33 mouse cellular contexts compared by ENCODE assay signal in genomic region chr7:48870579-48871180, GRCm38 (mm10). TPM values are rescaled to one million over a fixed set of nuclear protein-coding genes. Genes with fewer than 3 reads are reported as not detected.
A peak's percentile ranks its signal among the peaks of the same experiment; 100 is the strongest.
DNase-seq lines count a peak whose midpoint lies in the region; ATAC-seq lines count a peak whose summit lies in the region.
"Had no signal": no experiment of that assay in that cellular context is flagged by ENCODE, and none has a peak within 500 bp of the region (broad histone marks: within the 10 kb centered on the region; RNA-seq: fewer than 3 reads in every experiment).

No protein-coding gene starts in this region.

- 0 out of 2 replicates have a peak, but pooled peaks have one; percentile 23 for ATAC-seq in kidney, embryonic 16.5 days (ENCODE audit: low FRiP score, low TSS enrichment)
- 0 out of 2 replicates have a peak, but pooled peaks have one; percentile 16 for ATAC-seq in liver, embryonic 16.5 days (ENCODE audit: low read depth)
- no peak for ATAC-seq in forebrain, embryonic 11.5 days (replicated peaks; ENCODE audit: low FRiP score)
- ATAC-seq: activated CD4-positive, CD25-positive, alpha-beta regulatory T cell, adult 4 months; forebrain, embryonic 13.5 days; forebrain, embryonic 16.5 days; hindbrain, embryonic 16.5 days; Patski had no signal

- H3K9me3 ChIP-seq in kidney, embryonic 16.5 days (ENCODE audit: low read length) = no peaks in the 10 kb centered on the region
- no peaks in the 10 kb centered on the region for H3K9me3 ChIP-seq in liver, embryonic 16.5 days (replicated peaks; ENCODE audit: control insufficient read depth, low read length)
- H3K9me3 ChIP-seq in forebrain, embryonic 11.5 days (ENCODE audit: control insufficient read depth, low read length) = no peaks in the 10 kb centered on the region
- H3K9me3 ChIP-seq: embryonic facial prominence, embryonic 10.5 days; embryonic facial prominence, embryonic 13.5 days; forebrain, embryonic 13.5 days; G1E; hindbrain, embryonic 10.5 days; hindbrain, embryonic 13.5 days had no signal

- H3K9ac ChIP-seq in kidney, embryonic 16.5 days (replicated peaks; ENCODE audit: low read length) = no peak overlapping the region
- no peak overlapping the region for H3K9ac ChIP-seq in liver, embryonic 16.5 days (ENCODE audit: low read depth, low read length)
- H3K9ac ChIP-seq in forebrain, embryonic 11.5 days (ENCODE audit: low read length) = no peak overlapping the region
- H3K9ac ChIP-seq: embryonic facial prominence, embryonic 13.5 days; forebrain, embryonic 13.5 days; hindbrain, embryonic 13.5 days had no signal

- H3K27ac ChIP-seq in kidney, embryonic 16.5 days (ENCODE audit: low read length) = no peak overlapping the region
- no peak overlapping the region for H3K27ac ChIP-seq in liver, embryonic 16.5 days (ENCODE audit: low read length)
- H3K27ac ChIP-seq in forebrain, embryonic 11.5 days (ENCODE audit: low read depth, low read length) = no peak overlapping the region
- H3K27ac ChIP-seq: embryonic facial prominence, embryonic 10.5 days; embryonic facial prominence, embryonic 13.5 days; forebrain, embryonic 13.5 days; hindbrain, embryonic 10.5 days; hindbrain, embryonic 13.5 days had no signal

- peaks cover 74% of the 10 kb centered on the region for H3K36me3 ChIP-seq in kidney, embryonic 16.5 days (ENCODE audit: insufficient read depth, low read length)
- peaks cover 98% of the 10 kb centered on the region for H3K36me3 ChIP-seq in liver, embryonic 16.5 days (ENCODE audit: control insufficient read depth, insufficient read depth)
- H3K36me3 ChIP-seq in forebrain, embryonic 11.5 days (ENCODE audit: control insufficient read depth, insufficient read depth, low read length) = peaks cover 16% of the 10 kb centered on the region; the same call in 1 of the 2 replicates

- 96% methylated on average over 21 of the region's 21 CpGs for WGBS in kidney, embryonic 16.5 days
- WGBS in liver, embryonic 16.5 days (ENCODE audit: insufficient replicate concordance) = 93% methylated on average over 21 of the region's 21 CpGs
- 94% methylated on average over 21 of the region's 21 CpGs for WGBS in forebrain, embryonic 11.5 days

- H3K4me1 ChIP-seq in kidney, embryonic 16.5 days (ENCODE audit: insufficient read depth, low read length) = no peaks in the 10 kb centered on the region
- H3K4me1 ChIP-seq in liver, embryonic 16.5 days (ENCODE audit: control insufficient read depth, low read depth, low read length) = no peaks in the 10 kb centered on the region; the same call in 1 of the 2 replicates
- no peaks in the 10 kb centered on the region for H3K4me1 ChIP-seq in forebrain, embryonic 11.5 days (replicated peaks; ENCODE audit: control insufficient read depth, insufficient read depth, low read length)
- H3K4me1 ChIP-seq: embryonic facial prominence, embryonic 10.5 days; embryonic facial prominence, embryonic 13.5 days; forebrain, embryonic 13.5 days; hindbrain, embryonic 10.5 days; hindbrain, embryonic 13.5 days had no signal

- H3K4me3 ChIP-seq in kidney, embryonic 16.5 days (ENCODE audit: low read length) = no peak overlapping the region
- no peak overlapping the region for H3K4me3 ChIP-seq in liver, embryonic 16.5 days (ENCODE audit: low read depth, low read length)
- no peak overlapping the region for H3K4me3 ChIP-seq in forebrain, embryonic 11.5 days (ENCODE audit: low read depth, low read length)
- H3K4me3 ChIP-seq: embryonic facial prominence, embryonic 10.5 days; embryonic facial prominence, embryonic 13.5 days; erythroblast, embryonic 14.5 days; forebrain, embryonic 13.5 days; hindbrain, embryonic 10.5 days; hindbrain, embryonic 13.5 days had no signal

- DNase-seq in kidney, adult 18-20 months = no peak
- no peak for DNase-seq in liver
- peak; percentile 19 for DNase-seq in ZHBTc4 (ENCODE audit: low read depth, low spot score)
- no peak for DNase-seq in forebrain, embryonic 11.5 days (ENCODE audit: low spot score)
- no peak for DNase-seq in ovary, postnatal 10 days (ENCODE audit: low spot score)
- DNase-seq: adrenal gland, adult 8-10 months; adrenal gland, postnatal 25 days; B cell, adult 2 months; cerebellum, adult 11-12 months; cerebellum, adult 8-10 months; cerebellum, postnatal 10 days; cerebellum, postnatal 36 days; embryo, embryonic 11 days; gastrocnemius, postnatal 10 days; gastrocnemius, postnatal 36 days; heart, postnatal 36 days had no signal

- H3K4me2 ChIP-seq in kidney, embryonic 16.5 days (replicated peaks; ENCODE audit: low read depth, low read length) = no peak overlapping the region
- H3K4me2 ChIP-seq in liver, embryonic 16.5 days (ENCODE audit: low read depth, low read length) = no peak overlapping the region
- no peak overlapping the region for H3K4me2 ChIP-seq in forebrain, embryonic 11.5 days (ENCODE audit: low read depth, low read length, severe bottlenecking)
- H3K4me2 ChIP-seq: embryonic facial prominence, embryonic 13.5 days; forebrain, embryonic 13.5 days; heart, embryonic 11.5 days; hindbrain, embryonic 13.5 days had no signal

- no peaks in the 10 kb centered on the region for H3K27me3 ChIP-seq in kidney, embryonic 16.5 days (ENCODE audit: insufficient read depth, low read length)
- H3K27me3 ChIP-seq in liver, embryonic 16.5 days (ENCODE audit: control insufficient read depth, insufficient read depth, low read depth, low read length) = no peaks in the 10 kb centered on the region
- H3K27me3 ChIP-seq in forebrain, embryonic 11.5 days (ENCODE audit: control insufficient read depth, insufficient read depth, low read length) = no peaks in the 10 kb centered on the region
- H3K27me3 ChIP-seq: CH12.LX; embryonic facial prominence, embryonic 13.5 days; forebrain, embryonic 13.5 days; hindbrain, embryonic 13.5 days; Patski had no signal

RNA-seq across cellular contexts. Expression of gene E2f8, which starts 10.7 kb away (rescaled TPM):
- 16.5 and 22.4 TPM in 2 replicates for polyA plus RNA-seq in kidney, embryonic 16.5 days (2015; fragmentation: Nextera tagmentation; extraction: Ambion mirVana)
- polyA plus RNA-seq in liver, embryonic 16.5 days (2015; fragmentation: Nextera tagmentation; extraction: Ambion mirVana) = 32.5 and 32.8 TPM in 2 replicates
- polyA plus RNA-seq in forebrain, embryonic 11.5 days (2014; fragmentation: Nextera tagmentation; extraction: Ambion mirVana) = 26.0 and 29.1 TPM in 2 replicates

RNA-seq across cellular contexts. Expression of gene Csrp3, which starts 22.8 kb away (rescaled TPM):
- polyA plus RNA-seq in kidney, embryonic 16.5 days (2015; fragmentation: Nextera tagmentation; extraction: Ambion mirVana) = 4.2 and 5.0 TPM in 2 replicates
- polyA plus RNA-seq in liver, embryonic 16.5 days (2015; fragmentation: Nextera tagmentation; extraction: Ambion mirVana) = 3.0 and 7.2 TPM in 2 replicates
- polyA plus RNA-seq in forebrain, embryonic 11.5 days (2014; fragmentation: Nextera tagmentation; extraction: Ambion mirVana) = not detected in 2 replicates
- polyA plus RNA-seq: activated CD4-positive, CD25-positive, alpha-beta regulatory T cell, adult 4 months; brain, embryonic 14.5 days; cortical plate, adult 2 months; erythroblast, embryonic 14.5 days; forebrain, embryonic 13.5 days; forebrain, embryonic 16.5 days; G1E; hindbrain, embryonic 10.5 days; Patski had no signal

RNA-seq across cellular contexts. Expression of gene Nav2, which starts 37.8 kb away (rescaled TPM):
- polyA plus RNA-seq in kidney, embryonic 16.5 days (2015; fragmentation: Nextera tagmentation; extraction: Ambion mirVana) = 22.6 and 32.8 TPM in 2 replicates
- polyA plus RNA-seq in liver, embryonic 16.5 days (2015; fragmentation: Nextera tagmentation; extraction: Ambion mirVana) = 2.9 and 4.1 TPM in 2 replicates
- polyA plus RNA-seq in forebrain, embryonic 11.5 days (2014; fragmentation: Nextera tagmentation; extraction: Ambion mirVana) = 6.9 and 7.2 TPM in 2 replicates
- polyA plus RNA-seq: G1E had no signal
